Mouse (Mus musculus): Measurements from ENCODE around the gene Anp32a.

- TF ChIP-seq CEBPB (IDR thresholded peaks at IDR 0.05; ENCODE audit: low read depth): no peak
- no peak for TF ChIP-seq CTCF (IDR thresholded peaks at IDR 0.05; ENCODE audit: control insufficient read depth, insufficient read depth, insufficient read length)
- no peak for TF ChIP-seq USF1 (IDR thresholded peaks at IDR 0.05; ENCODE audit: low read depth)
- TF ChIP-seq MYOG (IDR thresholded peaks at IDR 0.05; ENCODE audit: control insufficient read depth, extremely low read depth, insufficient read length): no peak
- TF ChIP-seq MAX (IDR thresholded peaks at IDR 0.05): no peak
- no peak for TF ChIP-seq FOSL1 (IDR thresholded peaks at IDR 0.05; ENCODE audit: insufficient read depth, low read length, poor library complexity, severe bottlenecking)
Measured at GRCm38 (mm10) chr9:62357593-62357992, 16.5 kb downstream of the Anp32a start.

Measured in C2C12 (cell line).